Mouse (Mus musculus): ENCODE results near the gene Iscu. TPM values are rescaled to one million over a fixed set of nuclear protein-coding genes. Genes with fewer than 3 reads are reported as not detected.

The Iscu gene
- polyA plus RNA-seq (2014; fragmentation: Nextera tagmentation; extraction: Ambion mirVana), result 106 and 129 TPM in 2 replicates

GRCm38 (mm10) chr5:113772450-113772895 is at the start of gene Iscu, which contains the start of gene Sart3:
Gene Iscu, plus strand, starts transcription at chr5:113772748.
Gene Sart3, minus strand, starts transcription at chr5:113772510.
- peak; percentile 89 for ATAC-seq (ENCODE audit: low FRiP score, low TSS enrichment)
- peak within 1 kb of the TSS; percentile 87 for H3K4me2 ChIP-seq (replicated peaks; ENCODE audit: low read depth, low read length)
- peaks cover 23% of the 10 kb centered on the region for H3K4me1 ChIP-seq (ENCODE audit: control insufficient read depth, insufficient read depth, low read length)
- no peaks in the 10 kb centered on the region for H3K9me3 ChIP-seq (ENCODE audit: control insufficient read depth, low read length)
- peaks cover 38% of the 10 kb centered on the region for H3K36me3 ChIP-seq (ENCODE audit: control insufficient read depth, insufficient read depth, low read length)
- H3K27ac ChIP-seq (ENCODE audit: low read depth, low read length), result peak within 1 kb of the TSS; percentile 99
- H3K4me3 ChIP-seq (ENCODE audit: low read length), result peak within 1 kb of the TSS; percentile 99
- WGBS, result under 1% methylated on average over 49 of the region's 49 CpGs
- no peaks in the 10 kb centered on the region for H3K27me3 ChIP-seq (ENCODE audit: control insufficient read depth, insufficient read depth, low read length)
- H3K9ac ChIP-seq (ENCODE audit: low read depth, low read length), result peak within 1 kb of the TSS; percentile 98

DNA sequence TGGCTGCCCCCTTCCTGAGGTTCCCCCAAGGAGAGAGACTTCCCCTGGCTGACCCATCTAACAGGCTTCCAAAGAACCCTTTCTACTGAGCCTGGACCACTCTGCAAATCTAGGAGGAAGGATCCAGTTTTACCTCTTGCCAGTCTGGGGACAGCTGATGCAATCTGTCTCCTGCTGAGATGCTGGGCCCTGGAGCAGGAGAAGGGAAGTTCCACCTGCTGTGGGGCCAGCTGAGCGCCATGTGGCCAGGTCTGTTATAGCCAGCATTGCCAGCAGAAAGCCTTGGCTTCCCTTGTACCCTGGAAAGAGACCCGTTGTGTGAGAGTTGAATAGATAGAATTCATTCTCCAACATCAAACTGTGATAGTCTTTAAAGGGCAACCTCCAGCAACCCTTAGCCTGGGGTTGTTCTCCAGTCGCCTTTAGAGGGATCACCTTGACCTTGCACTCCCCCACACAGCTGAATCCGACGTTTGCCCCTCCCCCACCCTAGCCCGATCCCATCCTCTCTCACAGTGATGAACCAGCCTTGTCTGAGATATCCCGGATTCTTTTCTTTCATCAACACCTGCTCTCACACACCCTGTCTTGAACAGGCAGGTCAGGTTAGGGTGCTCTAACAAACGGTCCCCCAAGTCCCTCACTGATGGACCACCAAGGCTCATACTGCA is 48.8 kb upstream of the Iscu start:
- WGBS, result 36% methylated on average over 8 of the region's 8 CpGs
- ATAC-seq (ENCODE audit: low FRiP score, low TSS enrichment), result no peak
- Histone ChIP-seq H3K27me3 (ENCODE audit: control insufficient read depth, insufficient read depth, low read length) (no peaks in the 10 kb centered on the region), H3K9ac (ENCODE audit: low read depth, low read length) (no peak overlapping the region), H3K36me3 (ENCODE audit: control insufficient read depth, insufficient read depth, low read length) (no peaks in the 10 kb centered on the region), H3K4me3 (ENCODE audit: low read length) (no peak overlapping the region), H3K27ac (ENCODE audit: low read depth, low read length) (no peak overlapping the region), H3K9me3 (ENCODE audit: control insufficient read depth, low read length) (no peaks in the 10 kb centered on the region), H3K4me1 (ENCODE audit: control insufficient read depth, insufficient read depth, low read length) (no peaks in the 10 kb centered on the region), H3K4me2 (replicated peaks; ENCODE audit: low read depth, low read length) (no peak overlapping the region)

- Histone ChIP-seq H3K9me3 (ENCODE audit: control insufficient read depth, low read length) (no peaks in the 10 kb centered on the region), H3K36me3 (ENCODE audit: control insufficient read depth, insufficient read depth, low read length) (no peaks in the 10 kb centered on the region), H3K9ac (ENCODE audit: low read depth, low read length) (no peak within 1 kb of the TSS), H3K27ac (ENCODE audit: low read depth, low read length) (no peak within 1 kb of the TSS), H3K4me1 (ENCODE audit: control insufficient read depth, insufficient read depth, low read length) (no peaks in the 10 kb centered on the region), H3K4me3 (ENCODE audit: low read length) (no peak within 1 kb of the TSS), H3K27me3 (ENCODE audit: control insufficient read depth, insufficient read depth, low read length) (no peaks in the 10 kb centered on the region), H3K4me2 (replicated peaks; ENCODE audit: low read depth, low read length) (no peak within 1 kb of the TSS)
- WGBS, result 1% methylated on average over 15 of the region's 15 CpGs
- peak; percentile 69; the same call in 1 of the 2 replicates for ATAC-seq (ENCODE audit: low FRiP score, low TSS enrichment)
Measured at GRCm38 (mm10) chr5:113724446-113724845, 48.1 kb upstream of the Iscu start, which contains the start of gene 1700069L16Rik. Gene 1700069L16Rik, minus strand, starts transcription at chr5:113724772.

GRCm38 (mm10) chr5:113725417-113725816 is 47.1 kb upstream of the Iscu start:
- Histone ChIP-seq H3K27ac (ENCODE audit: low read depth, low read length) (no peak overlapping the region), H3K4me1 (ENCODE audit: control insufficient read depth, insufficient read depth, low read length) (no peaks in the 10 kb centered on the region), H3K9me3 (ENCODE audit: control insufficient read depth, low read length) (no peaks in the 10 kb centered on the region), H3K4me3 (ENCODE audit: low read length) (no peak overlapping the region), H3K9ac (ENCODE audit: low read depth, low read length) (no peak overlapping the region), H3K4me2 (replicated peaks; ENCODE audit: low read depth, low read length) (no peak overlapping the region), H3K36me3 (ENCODE audit: control insufficient read depth, insufficient read depth, low read length) (no peaks in the 10 kb centered on the region), H3K27me3 (ENCODE audit: control insufficient read depth, insufficient read depth, low read length) (no peaks in the 10 kb centered on the region)
- WGBS, result 54% methylated on average over 12 of the region's 12 CpGs
- no peak for ATAC-seq (ENCODE audit: low FRiP score, low TSS enrichment)

DNA sequence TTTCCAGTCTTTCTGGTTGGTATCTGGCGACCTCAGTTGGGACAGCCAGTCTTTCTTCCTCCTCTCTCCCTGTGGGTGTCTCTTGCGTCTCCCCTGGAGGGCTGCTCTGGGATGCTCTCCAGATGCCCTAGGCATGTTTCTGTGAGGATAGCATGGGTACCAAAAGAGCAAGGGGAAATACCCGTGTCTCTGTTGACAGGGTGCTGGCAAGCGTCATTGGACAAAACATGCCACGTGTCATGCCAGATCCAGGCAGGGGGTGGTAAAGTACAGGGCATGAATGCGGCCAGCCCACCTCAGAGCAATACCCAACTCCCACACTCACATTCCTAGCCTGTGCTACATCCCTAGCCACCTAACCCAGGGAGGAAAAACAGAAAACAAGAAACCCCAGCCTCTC is 45.9 kb upstream of the Iscu start:
- ATAC-seq (ENCODE audit: low FRiP score, low TSS enrichment), result no peak
- WGBS, result 80% methylated on average over 6 of the region's 6 CpGs

GRCm38 (mm10) chr5:113727238-113727637 is 45.3 kb upstream of the Iscu start:
- Histone ChIP-seq H3K27me3 (ENCODE audit: control insufficient read depth, insufficient read depth, low read length) (no peaks in the 10 kb centered on the region), H3K9me3 (ENCODE audit: control insufficient read depth, low read length) (no peaks in the 10 kb centered on the region), H3K4me1 (ENCODE audit: control insufficient read depth, insufficient read depth, low read length) (no peaks in the 10 kb centered on the region), H3K4me2 (replicated peaks; ENCODE audit: low read depth, low read length) (no peak overlapping the region), H3K36me3 (ENCODE audit: control insufficient read depth, insufficient read depth, low read length) (no peaks in the 10 kb centered on the region), H3K4me3 (ENCODE audit: low read length) (no peak overlapping the region), H3K27ac (ENCODE audit: low read depth, low read length) (no peak overlapping the region), H3K9ac (ENCODE audit: low read depth, low read length) (no peak overlapping the region)
- no peak for ATAC-seq (ENCODE audit: low FRiP score, low TSS enrichment)
- WGBS, result 65% methylated on average over 12 of the region's 12 CpGs

More for the DNA sequence above, 45.9 kb upstream of the Iscu start:
- H3K27ac ChIP-seq (ENCODE audit: low read depth, low read length), result no peak overlapping the region
- H3K36me3 ChIP-seq (ENCODE audit: control insufficient read depth, insufficient read depth, low read length), result no peaks in the 10 kb centered on the region
- H3K9me3 ChIP-seq (ENCODE audit: control insufficient read depth, low read length), result no peaks in the 10 kb centered on the region
- no peak overlapping the region for H3K4me2 ChIP-seq (replicated peaks; ENCODE audit: low read depth, low read length)
- no peaks in the 10 kb centered on the region for H3K27me3 ChIP-seq (ENCODE audit: control insufficient read depth, insufficient read depth, low read length)
- no peak overlapping the region for H3K4me3 ChIP-seq (ENCODE audit: low read length)
- H3K9ac ChIP-seq (ENCODE audit: low read depth, low read length), result no peak overlapping the region
- no peaks in the 10 kb centered on the region for H3K4me1 ChIP-seq (ENCODE audit: control insufficient read depth, insufficient read depth, low read length)

DNA sequence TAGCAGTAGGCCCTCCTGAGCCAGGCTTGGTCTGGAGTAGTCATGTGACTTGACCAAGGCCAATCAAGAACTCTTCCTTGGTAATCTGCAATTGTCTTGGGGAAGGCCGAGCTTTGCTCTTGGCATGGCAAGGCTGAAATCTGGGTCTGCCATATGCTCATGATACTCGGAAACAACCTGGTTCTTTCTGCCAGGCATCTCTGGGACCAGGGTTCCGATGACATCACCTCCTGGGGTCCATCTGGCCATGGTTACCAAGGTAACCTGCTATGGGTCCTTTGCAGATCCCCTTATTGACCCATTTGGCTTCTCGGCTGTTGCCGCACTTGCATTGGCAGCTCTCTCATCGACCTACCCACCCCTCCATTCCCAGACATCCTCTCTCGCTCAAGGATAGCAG is 44.5 kb upstream of the Iscu start:
- Histone ChIP-seq H3K36me3 (ENCODE audit: control insufficient read depth, insufficient read depth, low read length) (no peaks in the 10 kb centered on the region), H3K4me1 (ENCODE audit: control insufficient read depth, insufficient read depth, low read length) (no peaks in the 10 kb centered on the region), H3K4me2 (replicated peaks; ENCODE audit: low read depth, low read length) (no peak overlapping the region), H3K27me3 (ENCODE audit: control insufficient read depth, insufficient read depth, low read length) (no peaks in the 10 kb centered on the region), H3K9me3 (ENCODE audit: control insufficient read depth, low read length) (no peaks in the 10 kb centered on the region), H3K4me3 (ENCODE audit: low read length) (no peak overlapping the region), H3K27ac (ENCODE audit: low read depth, low read length) (no peak overlapping the region), H3K9ac (ENCODE audit: low read depth, low read length) (no peak overlapping the region)
- no peak for ATAC-seq (ENCODE audit: low FRiP score, low TSS enrichment)
- WGBS, result 71% methylated on average over 7 of the region's 7 CpGs

GRCm38 (mm10) chr5:113728691-113729090 is 43.9 kb upstream of the Iscu start:
- WGBS, result 86% methylated on average over 7 of the region's 7 CpGs
- Histone ChIP-seq H3K27ac (ENCODE audit: low read depth, low read length) (no peak overlapping the region), H3K27me3 (ENCODE audit: control insufficient read depth, insufficient read depth, low read length) (no peaks in the 10 kb centered on the region), H3K9ac (ENCODE audit: low read depth, low read length) (no peak overlapping the region), H3K36me3 (ENCODE audit: control insufficient read depth, insufficient read depth, low read length) (no peaks in the 10 kb centered on the region), H3K4me2 (replicated peaks; ENCODE audit: low read depth, low read length) (no peak overlapping the region), H3K4me1 (ENCODE audit: control insufficient read depth, insufficient read depth, low read length) (no peaks in the 10 kb centered on the region), H3K4me3 (ENCODE audit: low read length) (no peak overlapping the region), H3K9me3 (ENCODE audit: control insufficient read depth, low read length) (no peaks in the 10 kb centered on the region)
- ATAC-seq (ENCODE audit: low FRiP score, low TSS enrichment), result no peak

DNA sequence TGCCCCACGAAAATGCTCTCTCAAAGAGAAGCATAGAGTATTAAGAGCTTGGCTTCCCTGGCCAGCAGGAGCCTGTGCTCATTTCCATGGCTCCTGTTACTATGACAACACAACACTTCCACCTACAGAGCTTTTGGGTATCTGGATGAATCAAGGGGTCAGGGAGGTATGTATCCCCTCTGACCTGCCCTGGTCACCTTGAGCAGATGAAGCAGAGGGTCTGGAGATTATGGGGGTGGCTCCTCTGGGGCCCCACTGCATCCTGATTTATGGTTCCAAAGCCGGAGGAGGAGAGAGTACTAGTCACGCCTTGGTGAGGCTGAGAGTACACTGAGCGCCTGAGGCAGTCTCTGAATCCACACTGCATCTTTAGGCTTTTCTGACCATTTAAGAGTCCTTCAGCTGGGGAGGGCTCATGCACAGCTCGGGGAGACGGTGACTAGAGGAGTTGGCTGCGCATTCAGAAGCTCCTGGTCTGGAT is 41.9 kb upstream of the Iscu start:
- H3K4me3 ChIP-seq (ENCODE audit: low read length), result no peak overlapping the region
- H3K9ac ChIP-seq (ENCODE audit: low read depth, low read length), result no peak overlapping the region
- H3K4me2 ChIP-seq (replicated peaks; ENCODE audit: low read depth, low read length), result no peak overlapping the region
- no peaks in the 10 kb centered on the region; the same call in 1 of the 2 replicates for H3K4me1 ChIP-seq (ENCODE audit: control insufficient read depth, insufficient read depth, low read length)
- WGBS, result 36% methylated on average over 7 of the region's 7 CpGs
- no peak for ATAC-seq (ENCODE audit: low FRiP score, low TSS enrichment)
- H3K9me3 ChIP-seq (ENCODE audit: control insufficient read depth, low read length), result no peaks in the 10 kb centered on the region
- no peak overlapping the region for H3K27ac ChIP-seq (ENCODE audit: low read depth, low read length)
- no peaks in the 10 kb centered on the region for H3K27me3 ChIP-seq (ENCODE audit: control insufficient read depth, insufficient read depth, low read length)
- H3K36me3 ChIP-seq (ENCODE audit: control insufficient read depth, insufficient read depth, low read length), result no peaks in the 10 kb centered on the region

Data from kidney, embryonic 14.5 days (tissue).